Mouse (Mus musculus): Measurements from ENCODE around the gene Hist2h2aa2.
"Not testable (repeated sequence)": the region's sequence is repeated elsewhere in the genome, so short reads cannot be mapped to it uniquely, and the experiment has no call there.

DNA sequence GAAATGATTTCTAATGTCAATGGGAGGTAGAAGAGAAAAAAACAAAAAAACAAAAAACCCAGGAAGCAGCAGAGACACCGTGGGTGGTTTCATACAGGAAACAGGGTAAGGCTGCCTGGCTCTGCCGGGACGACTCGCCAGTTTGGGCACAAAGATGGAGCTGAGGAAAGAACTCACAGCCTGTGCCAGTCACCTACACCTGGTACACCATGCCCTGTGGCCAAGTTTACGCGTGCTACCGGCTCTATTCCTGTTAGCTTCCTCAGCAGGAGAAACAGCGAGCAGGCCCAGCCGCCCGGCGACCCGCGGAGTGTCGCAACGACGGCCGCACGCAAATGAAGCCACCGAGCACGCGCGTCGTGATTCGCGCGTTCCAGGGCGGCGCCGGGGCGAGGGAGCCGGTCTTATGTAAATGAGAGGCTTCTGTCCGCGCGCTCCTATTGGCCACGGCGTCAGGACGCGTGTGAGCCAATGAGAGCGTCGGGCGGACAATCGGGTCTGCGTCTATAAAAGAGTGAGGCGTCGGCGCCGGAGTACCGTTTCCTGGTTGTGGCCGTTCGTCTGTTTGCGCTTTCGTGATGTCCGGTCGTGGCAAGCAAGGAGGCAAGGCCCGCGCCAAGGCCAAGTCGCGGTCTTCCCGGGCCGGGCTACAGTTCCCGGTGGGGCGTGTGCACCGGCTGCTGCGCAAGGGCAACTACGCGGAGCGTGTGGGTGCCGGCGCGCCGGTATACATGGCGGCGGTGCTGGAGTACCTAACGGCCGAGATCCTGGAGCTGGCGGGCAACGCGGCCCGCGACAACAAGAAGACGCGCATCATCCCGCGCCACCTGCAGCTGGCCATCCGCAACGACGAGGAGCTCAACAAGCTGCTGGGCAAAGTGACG is 5.2 kb upstream of the Hist2h2aa2 start, which contains the start of gene Hist2h2aa1:
- TF ChIP-seq EP300 (IDR thresholded peaks at IDR 0.05; ENCODE audit: low read depth in 1 of 2, low read length in 2 of 2); MYC (IDR thresholded peaks at IDR 0.05; ENCODE audit: low read depth, low read length); HCFC1 (IDR thresholded peaks at IDR 0.05; ENCODE audit: low read depth, low read length); TCF12 (IDR thresholded peaks at IDR 0.05; ENCODE audit: low read depth, low read length); UBTF (IDR thresholded peaks at IDR 0.05; ENCODE audit: borderline replicate concordance, insufficient read depth, low read depth, low read length); ZKSCAN1 (IDR thresholded peaks at IDR 0.05; ENCODE audit: low read depth, low read length); CTCF (IDR thresholded peaks at IDR 0.05 in 2 of 3, conservative IDR thresholded peaks at IDR 0.05 in 1 of 3; ENCODE audit: control insufficient read depth in 1 of 3, insufficient read depth in 1 of 3, low read depth in 2 of 3, low read length in 3 of 3, poor library complexity in 1 of 3, severe bottlenecking in 1 of 3); TBP (IDR thresholded peaks at IDR 0.05; ENCODE audit: low read depth, low read length); NELFE (IDR thresholded peaks at IDR 0.05; ENCODE audit: low read depth, low read length): not testable (repeated sequence)
- TF ChIP-seq POLR2A (IDR thresholded peaks at IDR 0.05; ENCODE audit: control insufficient read depth in 1 of 2, insufficient read depth in 1 of 2, low read depth in 1 of 2, low read length in 2 of 2, poor library complexity in 1 of 2) = peak in 1 of 2 experiments; percentile 40; a peak in 2 of 4 replicates

Measured in MEL (cell line).